Mouse (Mus musculus) heart, adult 11 months (tissue): Measurements from ENCODE around the gene Nmt1.

Experiments
- DNase-seq: peaks from one replicate; pipeline ENCODE4 v3.0.0; 2022

Gene Nmt1

DNA sequence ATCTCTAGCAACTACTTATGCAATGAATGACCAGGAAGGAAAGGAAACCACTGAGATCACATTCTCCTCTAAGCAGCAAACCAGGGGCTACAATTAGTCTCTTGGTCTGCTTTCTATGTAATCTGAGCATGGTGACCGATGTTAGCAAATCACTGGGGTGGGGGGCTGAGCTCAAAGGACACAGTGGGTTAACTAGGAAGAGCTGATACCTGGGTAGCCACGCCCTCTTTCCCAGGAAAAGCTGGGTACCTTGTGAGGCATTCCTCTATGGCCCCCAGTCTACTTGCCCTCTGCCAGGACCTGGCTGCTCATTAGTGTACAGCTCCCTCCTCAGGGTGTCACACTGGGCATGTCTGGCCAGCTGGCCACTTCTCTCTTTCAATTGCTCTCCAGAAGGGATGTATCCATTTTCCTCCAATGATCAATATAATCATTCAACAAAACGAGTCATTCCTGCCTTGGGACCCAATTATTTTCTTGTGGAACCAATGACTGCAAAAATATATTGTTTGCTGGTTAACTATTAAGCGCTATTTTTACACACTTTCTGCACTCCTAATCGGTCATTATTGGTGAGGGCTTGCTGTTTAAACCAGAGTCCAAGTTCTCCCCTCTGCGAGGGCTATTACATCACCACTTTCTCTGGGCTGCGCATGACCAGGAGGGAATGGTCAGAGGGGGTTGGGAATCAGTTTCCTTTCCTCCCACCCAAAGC, 21.5 kb upstream of the Nmt1 start:
- DNase-seq: peak; percentile 93

DNA sequence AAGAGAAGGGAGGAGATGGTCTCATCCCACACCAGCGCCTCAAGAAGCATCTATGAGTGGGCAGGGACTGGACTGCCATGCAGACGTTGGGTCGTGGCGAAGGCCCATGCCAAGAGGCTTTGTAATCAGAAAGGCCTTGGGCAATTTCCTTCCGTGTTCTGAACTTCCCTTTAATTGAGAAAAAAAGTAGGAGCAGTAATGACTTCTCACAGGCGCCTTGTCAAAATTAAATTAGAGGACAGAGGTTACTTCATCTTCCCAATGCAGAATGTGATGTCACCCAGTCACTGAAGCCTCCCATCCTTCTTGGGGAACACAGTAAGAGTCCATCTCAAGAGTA, 21.0 kb upstream of the Nmt1 start:
- peak; percentile 98 for DNase-seq

DNA sequence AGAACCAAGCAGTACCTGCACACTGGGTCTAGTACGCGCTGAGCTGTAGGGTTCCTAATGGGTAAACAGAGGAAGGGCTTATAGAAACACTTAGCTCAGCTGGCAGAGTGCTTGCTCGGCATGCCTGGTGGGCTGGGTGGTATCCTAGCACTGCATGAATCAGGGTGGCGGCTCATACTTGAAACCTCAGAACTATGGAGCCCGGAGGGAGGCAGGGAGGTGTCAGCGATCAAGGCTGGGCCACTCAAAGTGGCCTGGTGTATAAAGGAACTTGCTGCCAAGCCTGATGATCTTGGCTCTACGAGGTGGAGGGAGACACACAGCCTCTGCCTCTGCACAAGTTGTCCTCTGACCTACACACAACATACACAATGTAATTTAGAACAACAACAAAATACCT, 19.4 kb upstream of the Nmt1 start:
- DNase-seq: peak; percentile 71

DNA sequence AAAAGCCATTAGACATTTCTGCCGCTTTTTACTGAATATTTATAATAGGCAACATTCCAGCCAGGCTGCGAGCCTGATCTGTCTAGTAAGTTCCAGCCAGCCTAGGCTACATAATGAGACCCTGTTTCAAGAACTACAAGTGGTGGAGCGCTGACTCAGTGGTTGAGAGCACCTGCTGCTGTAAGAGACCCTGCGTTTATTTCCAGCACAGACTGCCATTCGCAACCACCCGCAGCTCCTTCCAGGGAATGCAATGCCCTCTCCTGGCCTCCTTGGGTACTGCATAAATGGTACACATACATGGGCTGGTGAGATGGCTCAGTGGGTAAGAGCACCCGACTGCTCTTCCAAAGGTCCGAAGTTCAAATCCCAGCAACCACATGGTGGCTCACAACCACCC, 18.8 kb upstream of the Nmt1 start:
- DNase-seq: peak; percentile 88

DNA sequence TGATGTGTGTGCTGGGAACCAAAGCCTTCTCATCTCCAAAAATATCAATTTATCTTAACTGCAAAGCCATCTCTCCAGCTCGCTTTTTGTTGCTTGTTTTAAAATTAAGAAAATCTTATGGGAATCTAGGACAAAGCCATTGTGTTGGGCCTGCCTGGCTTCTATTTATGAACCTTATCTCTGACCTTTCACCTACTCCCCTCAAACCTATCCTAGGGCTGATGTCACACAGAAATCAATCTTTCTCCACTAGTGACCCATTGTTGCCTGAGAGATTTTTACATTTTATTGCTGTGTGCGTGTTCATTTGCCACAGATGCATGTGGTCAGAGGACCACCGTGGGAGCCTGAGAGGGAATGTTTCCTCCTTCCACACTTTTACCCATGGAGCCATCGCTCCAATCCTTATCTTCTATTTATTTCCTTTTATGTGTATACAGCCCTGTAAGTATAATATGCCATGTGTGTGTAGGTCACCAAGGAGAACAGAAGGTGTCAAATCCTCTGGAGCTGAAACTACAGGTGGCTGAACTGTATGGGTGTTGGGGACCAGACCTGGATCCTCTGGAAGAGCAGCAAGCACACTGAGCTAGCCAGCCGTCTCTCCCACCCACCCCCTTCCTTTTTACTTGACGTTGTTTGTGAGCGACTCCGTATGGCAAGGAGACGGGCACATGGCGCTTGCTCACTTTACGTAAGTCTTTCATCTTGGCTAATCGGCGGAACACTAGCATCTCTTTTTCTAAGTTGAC, 17.4 kb upstream of the Nmt1 start:
- peak; percentile 88 for DNase-seq

DNA sequence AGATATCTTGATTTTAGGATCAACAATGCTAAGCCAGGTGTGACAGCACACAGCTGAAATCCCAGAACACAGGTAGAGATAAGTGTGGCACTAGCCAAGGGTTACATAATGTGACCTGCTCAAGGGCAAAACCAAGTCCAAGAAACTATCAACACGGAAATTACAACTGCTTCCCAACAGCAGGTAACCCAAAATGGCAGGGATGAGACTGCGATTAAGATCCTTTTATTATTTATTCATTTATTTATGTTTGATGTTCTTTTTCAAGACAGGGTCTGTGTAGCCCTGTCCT, 16.8 kb upstream of the Nmt1 start:
- DNase-seq: no peak

DNA sequence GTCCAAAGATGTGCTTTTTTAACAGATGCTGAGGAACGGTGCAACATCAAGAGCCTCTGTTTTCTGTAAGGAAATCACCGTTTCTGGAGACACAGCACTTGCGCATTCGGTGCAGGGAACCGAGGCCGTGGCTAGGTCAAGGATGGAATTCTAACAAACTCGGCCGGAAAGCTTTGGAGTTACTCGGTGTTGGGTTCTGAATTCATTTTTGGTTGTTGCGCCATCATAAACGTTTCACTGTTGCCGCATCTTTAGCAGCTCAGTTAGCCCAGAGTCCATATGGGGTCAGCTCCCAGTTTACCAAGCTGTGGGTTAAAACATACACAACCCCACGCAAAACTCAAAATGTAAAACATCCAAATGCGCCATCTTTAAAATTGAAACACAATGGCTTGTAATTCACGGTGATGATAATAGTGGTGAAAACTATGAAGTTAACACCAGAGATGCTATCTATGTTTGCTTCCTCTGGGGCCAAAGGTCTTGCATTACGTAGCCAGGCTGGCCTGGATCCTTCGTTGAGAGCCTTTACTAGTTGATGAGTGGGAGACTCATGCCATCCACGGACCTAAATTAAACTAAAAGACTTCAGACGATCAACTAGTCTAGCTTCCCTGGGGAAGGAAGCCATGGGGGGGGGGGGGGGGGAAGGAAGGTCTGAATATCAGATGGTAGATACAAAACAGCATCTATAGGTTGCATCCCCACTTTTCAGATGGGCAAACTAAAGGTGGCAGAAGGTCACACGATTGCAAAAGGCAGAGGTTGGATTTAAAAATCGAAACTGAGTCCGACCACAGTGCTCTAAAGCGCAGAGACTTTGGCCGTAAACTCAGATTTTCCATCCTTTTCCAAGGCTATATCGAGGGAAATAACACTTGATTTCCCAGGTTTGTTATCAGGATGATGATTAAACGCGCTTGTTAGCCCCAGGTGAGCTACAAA, 11.8 kb upstream of the Nmt1 start:
- DNase-seq: peak; percentile 88

DNA sequence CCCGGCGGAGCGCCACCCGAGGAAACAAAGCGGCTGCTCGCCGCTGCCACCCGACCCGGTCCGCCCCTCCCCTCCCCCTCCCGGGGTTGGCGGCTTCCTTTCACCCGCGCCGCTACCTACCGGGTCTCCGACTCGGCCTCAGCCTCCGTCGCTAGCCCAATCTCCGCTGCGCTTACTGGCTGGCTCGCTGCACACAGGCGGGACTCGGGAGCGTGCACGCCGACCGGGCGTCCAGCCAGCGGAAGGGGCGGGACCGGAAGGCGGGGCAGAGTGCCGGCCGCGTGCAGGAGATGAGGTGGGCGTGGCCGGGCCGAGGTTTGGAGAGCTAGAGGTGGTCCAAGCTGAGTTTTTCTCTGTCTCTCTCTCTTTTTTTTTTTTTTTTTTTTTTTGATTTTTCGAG, 11.1 kb upstream of the Nmt1 start:
- peak; percentile 100 for DNase-seq

DNA sequence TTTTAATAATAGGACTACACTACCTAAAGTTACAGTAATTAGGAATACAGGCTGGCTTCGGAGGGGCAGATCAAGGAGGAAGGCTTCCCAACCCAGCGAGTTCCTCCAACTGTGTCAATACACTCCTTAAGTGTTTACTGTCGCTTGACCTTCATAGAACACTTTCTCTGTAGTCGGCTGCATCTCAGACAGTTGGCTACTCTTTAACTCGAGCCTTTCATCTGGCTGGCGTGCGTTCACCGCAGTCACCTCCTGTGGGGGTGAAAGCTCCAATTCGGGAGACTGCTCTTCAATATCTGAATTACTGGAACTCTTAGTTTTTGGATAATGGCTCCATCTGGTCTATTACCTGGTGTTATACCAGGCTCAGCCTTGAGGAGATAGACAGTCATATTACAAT, 10.3 kb upstream of the Nmt1 start:
- peak; percentile 74 for DNase-seq

DNA sequence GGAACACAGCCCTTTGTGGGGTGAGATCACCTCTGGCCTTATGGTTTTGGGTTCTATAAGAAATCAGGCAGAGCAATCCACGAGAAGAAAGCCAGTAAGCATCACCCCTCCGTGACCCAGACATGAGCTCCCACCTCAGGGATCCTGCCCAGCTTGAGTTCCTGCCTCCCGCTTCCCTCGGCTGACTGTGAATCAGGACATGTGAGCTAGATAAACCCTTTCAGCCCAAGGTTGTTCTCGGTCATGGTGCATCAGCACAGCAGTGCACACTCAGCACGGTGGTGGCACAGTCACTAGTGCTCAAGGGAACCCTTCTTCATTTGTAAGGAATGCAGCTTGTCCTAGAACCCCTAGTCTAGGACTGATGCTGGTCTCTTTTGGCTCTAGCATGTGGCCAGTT, 9.1 kb upstream of the Nmt1 start:
- peak; percentile 85 for DNase-seq

DNA sequence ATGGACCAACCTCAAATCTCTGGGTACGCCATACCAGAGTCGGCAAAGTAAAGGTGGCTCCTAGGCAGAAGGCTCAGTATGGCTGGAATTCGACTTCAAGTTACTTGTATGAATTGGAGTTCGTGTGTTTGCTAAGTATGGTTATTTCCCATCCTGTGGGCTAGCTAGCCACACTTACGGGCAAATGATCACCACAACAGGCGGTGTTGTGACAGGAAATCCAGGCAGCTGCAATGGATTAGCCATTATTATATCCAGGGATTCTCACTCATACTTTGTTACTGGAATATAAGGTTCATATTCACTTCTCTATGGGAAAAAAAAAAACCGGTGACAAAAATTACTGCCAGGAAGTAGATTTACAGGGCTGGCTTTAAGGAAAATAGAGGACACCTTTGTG, 8.7 kb upstream of the Nmt1 start:
- DNase-seq: no peak

DNA sequence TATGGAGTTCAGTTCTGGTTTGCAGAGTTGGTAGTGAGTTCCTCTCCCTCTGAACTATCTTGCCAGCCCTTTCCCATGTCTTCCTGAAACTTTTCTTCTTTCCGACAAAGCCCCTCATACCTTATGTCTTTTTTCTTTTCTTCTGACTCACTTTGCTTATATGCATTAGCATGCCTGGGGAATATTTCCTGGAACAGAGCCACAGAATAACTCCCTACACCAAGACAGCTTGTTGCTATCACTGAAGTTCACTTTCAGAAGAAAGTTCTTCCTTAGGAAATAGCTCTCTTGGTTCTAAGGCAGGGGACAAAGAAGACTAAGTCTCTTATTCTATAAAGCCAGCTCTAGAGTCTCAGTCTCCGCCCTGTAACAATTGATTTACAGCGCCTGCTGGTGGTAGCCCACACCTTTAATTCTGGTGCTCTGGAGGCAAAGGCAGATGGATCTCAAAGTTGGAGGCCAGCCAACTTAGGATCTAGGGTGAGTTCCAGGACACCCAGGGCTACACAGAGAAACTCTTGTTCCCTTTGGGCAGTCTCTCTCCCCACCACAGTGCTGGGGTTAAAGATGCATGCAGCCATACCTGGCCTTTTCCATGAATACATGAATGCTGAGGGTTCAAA, 7.2 kb upstream of the Nmt1 start:
- DNase-seq: peak; percentile 87

DNA sequence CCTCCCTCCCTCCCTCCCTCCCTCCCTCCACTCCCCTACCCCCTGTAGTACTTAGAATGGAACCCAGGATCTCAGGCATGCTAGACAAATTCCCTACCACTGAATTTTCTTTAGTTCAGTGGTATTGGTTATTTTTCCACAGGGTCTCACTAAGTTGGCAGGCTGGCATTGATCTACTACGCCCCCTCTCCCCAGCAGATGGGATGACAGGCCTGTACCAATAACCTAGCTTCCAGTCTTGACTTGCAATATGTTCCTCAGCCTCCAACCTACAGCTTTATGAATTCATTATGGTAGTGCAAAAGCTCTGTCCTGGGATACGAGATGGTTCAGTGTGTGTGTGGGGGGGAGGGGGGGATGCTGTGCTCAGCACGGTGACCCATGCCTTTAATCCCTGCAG, 4.0 kb upstream of the Nmt1 start:
- DNase-seq: no peak

DNA sequence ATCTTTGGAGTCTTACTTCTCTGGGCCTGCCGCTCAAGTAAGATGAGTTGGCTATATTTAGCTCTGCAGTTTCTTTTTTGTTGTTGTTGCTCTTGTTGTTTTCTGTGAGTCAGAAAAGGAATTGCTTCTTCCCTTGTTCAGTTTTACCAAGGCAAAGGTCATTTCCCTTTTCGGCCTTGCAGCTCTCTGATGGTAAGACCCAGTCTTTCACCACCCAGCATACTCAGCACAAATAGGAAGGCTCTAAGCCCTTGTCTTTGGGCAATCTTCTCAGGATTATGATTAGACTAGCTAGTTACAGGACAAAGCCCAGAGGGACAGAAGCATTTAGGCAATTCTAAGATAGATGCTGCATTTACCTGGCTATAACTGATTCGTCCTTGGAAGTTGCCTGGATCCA, 1.1 kb upstream of the Nmt1 start:
- peak; percentile 94 for DNase-seq

DNA sequence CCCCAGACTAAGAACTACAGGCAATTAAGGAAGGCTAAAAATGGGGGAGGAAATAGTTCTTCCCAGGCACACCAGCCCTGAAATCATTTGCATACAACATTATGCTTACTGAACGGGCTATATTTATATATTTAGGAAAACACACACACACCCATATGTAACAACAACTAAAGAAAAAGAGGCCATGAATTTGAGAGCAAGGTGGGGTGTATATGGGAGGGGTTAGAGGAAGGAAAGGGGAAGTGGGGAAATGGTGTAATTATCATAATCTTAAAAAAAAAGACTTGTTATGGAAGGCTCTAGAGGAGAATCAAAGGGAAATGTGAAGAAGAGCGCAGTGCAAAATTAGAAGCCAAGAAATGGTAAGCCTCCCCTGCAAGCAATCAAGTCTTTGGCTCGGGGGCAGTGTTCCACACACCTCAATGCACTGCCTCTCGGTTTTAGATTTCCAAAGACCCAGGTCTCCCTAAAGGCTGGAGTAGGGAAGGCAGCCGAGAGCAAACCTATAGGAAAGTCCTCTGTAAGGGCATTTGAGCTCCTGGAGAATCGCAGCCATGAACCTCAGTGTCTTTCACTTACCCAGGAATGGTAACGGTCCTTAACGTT, 317 bp upstream of the Nmt1 start:
- no peak for DNase-seq

DNA sequence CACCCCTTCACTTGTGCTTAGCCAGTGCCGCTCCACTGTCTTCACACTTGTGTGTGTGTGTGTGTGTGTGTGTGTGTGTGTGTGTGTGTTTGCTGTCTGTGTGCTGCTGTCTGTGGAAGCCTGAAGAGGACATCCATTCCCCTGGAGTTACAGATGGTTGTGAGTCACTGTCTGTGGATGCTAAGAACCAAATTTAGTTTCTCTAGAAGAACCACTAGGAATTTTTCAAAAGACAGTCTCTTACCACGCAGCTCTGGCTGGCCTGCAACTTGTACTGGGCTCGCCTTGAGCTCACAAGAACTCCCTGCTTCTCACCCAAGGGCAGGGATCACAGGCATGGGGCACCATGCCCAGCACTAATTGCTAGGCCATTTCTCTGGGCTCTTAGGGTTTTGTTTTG, 5.0 kb downstream of the Nmt1 start:
- no peak for DNase-seq

DNA sequence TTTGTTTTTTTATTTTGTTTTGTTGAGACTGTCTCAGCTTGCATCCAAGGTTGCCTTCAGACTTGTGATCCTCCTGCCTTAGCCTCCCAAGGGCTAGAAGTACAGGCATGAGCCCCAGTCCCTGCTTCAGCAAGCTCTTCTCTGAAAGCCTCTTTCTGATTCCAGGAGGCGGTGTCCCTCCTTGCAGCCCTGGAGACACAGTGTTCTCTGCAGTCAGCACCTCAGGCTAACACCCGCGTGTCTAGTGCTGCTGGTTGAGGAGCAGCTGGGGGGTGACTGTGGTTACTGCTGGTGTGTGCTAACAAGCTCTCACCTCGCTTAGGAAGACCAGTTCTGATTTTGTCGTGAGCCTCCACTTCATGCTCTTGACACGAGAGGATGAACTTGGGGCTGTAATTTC, 7.0 kb downstream of the Nmt1 start:
- no peak for DNase-seq

DNA sequence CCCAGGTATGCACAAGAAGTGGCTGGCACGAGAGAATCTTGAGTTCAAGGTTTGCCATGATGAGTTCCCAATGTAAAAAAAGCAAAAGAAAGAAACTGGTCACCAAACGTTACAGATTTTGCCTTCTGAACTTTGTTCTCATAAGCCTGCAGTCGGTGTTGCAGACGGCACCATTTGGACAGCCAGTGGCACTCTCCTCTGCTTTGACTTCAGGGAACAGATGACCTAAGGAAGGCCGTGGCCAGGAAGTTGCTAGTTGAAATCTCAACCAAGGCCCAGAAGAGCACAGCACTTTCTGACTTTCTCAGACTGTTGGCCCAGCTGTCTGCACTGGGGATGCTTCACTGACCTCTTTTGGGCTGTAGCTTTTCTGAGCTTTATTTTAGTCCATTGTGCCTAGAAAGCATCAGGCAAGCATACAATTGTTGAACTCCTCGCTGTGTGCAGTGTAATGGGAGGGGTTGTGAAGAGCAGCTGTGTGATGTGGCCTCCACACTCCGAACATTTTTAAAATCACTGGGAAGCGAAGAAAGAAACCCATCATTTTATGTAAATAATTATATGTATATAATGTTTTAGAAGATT, 9.0 kb downstream of the Nmt1 start:
- no peak for DNase-seq

DNA sequence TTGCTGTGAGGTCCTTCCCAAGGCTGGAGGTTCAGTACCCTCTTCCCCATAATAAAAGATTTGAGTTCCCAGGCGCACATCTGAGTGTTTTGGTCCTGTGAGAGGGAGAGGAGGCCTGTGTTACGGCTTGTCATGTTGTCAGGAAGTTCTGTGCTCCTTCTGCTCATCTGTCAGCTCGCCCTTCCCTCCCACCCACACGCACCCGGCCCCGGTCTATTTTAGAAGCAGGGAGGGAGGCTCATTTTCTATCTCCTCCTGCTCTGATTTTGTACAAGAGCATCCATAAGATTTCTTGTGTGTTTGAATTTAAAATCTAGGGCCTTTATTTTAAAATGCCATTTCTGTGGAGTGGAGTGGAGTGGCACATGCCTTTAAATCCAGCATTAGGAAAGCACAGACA, 10.0 kb downstream of the Nmt1 start:
- DNase-seq: no peak

DNA sequence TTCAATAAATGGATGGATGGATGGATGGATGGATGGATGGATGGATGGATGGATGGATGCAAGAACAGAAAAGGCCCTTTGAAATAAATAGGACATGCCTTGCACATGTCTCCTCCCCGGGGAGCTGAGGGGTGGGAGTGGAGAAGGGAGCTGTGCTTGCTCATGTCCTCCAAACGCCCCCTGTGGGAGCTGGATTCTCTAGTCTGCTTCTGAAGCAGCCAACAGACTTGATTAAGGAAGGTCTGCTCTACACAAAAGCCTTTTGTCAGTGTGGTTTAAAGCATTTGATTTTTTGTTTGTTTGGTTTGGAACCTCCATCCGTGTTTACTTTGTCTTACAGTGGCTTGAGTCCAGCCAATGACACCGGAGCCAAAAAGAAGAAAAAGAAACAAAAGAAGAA, 14.8 kb downstream of the Nmt1 start:
- no peak for DNase-seq

DNA sequence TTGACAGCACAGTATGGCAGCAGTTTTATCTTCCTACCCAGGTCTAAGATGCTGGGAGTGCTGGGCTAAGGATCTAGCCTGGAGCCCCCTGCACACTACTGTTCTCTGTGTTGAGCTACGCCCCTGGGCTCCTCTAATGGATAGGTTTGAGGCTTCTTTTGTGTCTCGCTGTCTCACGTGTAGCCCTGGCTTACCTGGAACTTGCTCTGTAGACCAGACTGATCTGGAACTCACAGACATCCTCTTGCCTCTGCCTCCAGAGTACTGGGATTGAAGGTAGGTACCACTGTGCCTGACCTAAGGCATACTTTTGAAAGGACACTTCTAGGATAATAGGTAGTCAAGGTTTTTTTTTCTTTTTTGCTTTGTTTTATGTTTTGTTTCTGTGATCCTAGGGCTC, 16.0 kb downstream of the Nmt1 start:
- no peak for DNase-seq

DNA sequence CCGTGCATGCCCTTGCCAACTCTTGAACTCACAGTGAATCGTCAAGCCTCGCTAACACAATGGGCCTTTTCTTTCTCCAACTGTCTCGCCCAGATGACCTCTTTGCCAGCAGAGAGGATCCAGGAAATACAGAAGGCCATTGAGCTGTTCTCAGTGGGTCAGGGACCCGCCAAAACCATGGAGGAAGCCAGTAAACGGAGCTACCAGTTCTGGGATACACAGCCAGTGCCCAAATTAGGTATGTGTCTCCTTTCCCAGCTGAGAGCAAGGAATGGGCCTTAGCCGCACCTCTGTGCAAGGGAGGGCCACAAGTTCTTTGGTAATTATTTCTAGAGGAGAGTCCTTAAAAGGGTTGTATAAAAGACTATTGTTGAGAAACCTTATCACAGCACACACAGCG, 18.3 kb downstream of the Nmt1 start:
- DNase-seq: no peak

DNA sequence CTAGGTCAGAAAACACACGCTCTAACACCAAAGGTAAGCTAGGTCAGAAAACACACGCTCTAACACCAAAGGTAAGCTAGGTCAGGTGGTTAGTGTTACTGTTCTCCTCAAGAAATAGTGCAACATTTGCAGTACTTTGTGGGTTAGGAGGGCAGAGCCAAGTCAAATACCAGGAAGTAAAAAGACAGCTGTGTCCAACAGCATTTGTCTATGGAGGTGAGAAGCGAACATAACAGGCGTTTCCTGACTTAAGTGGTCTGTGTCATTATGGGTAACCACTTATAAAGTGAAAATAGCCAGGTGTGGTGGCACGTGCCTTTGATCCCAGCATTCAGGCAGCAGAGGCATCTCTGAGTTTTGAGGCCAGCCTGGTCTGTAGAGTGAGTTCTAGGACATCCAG, 21.6 kb downstream of the Nmt1 start:
- no peak for DNase-seq
